Mouse (Mus musculus) erythroblast, embryonic 14.5 days (primary cell): Measurements from ENCODE around the gene Npy4r.

Source experiments
- GATA1 ChIP-seq: IDR thresholded peaks from 2 replicates; pipeline ENCODE4 v1.6.1; 2012; ENCODE audit warnings: low read length, inconsistent platforms, mixed read lengths
- TAL1 ChIP-seq: IDR thresholded peaks from 3 replicates; pipeline ENCODE4 v1.6.1; 2012; ENCODE audit warnings: low read length, inconsistent platforms, mixed read lengths

DNA sequence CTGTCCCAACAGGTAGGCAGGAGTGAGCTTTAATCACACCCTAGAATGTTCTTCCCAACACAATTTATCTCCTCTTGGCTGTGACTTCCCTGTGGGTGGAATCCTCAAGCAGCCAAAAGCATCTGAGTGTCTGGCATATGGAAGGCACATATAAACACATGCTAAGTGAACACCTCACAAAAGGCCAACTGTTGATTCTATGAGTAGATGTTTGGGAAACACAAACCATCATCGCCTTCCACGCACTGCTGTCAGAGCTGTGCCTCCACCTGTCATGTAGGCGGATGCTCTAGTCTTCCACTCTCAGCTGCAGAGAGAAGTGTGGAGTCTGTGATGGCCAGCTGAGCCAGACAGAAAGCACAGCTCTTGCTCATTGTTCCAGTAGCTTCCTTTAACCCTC lies 27.1 kb upstream of the Npy4r start:
- no peak for TF ChIP-seq GATA1
- no peak for TF ChIP-seq TAL1
